Mouse (Mus musculus) heart, embryonic 13.5 days (tissue): Measurements from ENCODE around the gene Kremen1. TPM values are rescaled to one million over a fixed set of nuclear protein-coding genes. Genes with fewer than 3 reads are reported as not detected.

Experiments
- ATAC-seq: fragments of 200-750 bp; cut with Nextera tagmentation; 2 replicates; pipeline ENCODE4 v1.8.0; 2017; ENCODE audit warnings: moderate TSS enrichment; ENCODE audit not compliant: insufficient number of reproducible peaks, low FRiP score, low TSS enrichment; ENCODE audit errors: extremely low read depth
- H3K27ac ChIP-seq: fragments of 300-500 bp; sonication (generic); replicated peaks from 2 replicates; pipeline ENCODE4 v1.5.1; 2015; ENCODE audit warnings: moderate library complexity, mild to moderate bottlenecking, inconsistent platforms
- H3K27me3 ChIP-seq: fragments of 300-500 bp; sonication (generic); replicated peaks from 2 replicates; pipeline ENCODE4 v1.6.1; 2015; ENCODE audit warnings: mild to moderate bottlenecking, inconsistent platforms
- H3K36me3 ChIP-seq: fragments of 300-500 bp; sonication (generic); 2 replicates; pipeline ENCODE4 v1.6.1; 2015; ENCODE audit warnings: mild to moderate bottlenecking, inconsistent platforms
- H3K4me1 ChIP-seq: fragments of 300-500 bp; sonication (generic); 2 replicates; pipeline ENCODE4 v1.6.1; 2015; ENCODE audit warnings: inconsistent platforms
- H3K4me2 ChIP-seq: fragments of 300-500 bp; sonication (generic); 2 replicates; pipeline ENCODE4 v1.6.1; 2015; ENCODE audit warnings: inconsistent platforms, mild to moderate bottlenecking, moderate library complexity
- H3K4me3 ChIP-seq: fragments of 300-500 bp; sonication (generic); 2 replicates; pipeline ENCODE4 v1.5.1; 2015; ENCODE audit warnings: moderate library complexity, mild to moderate bottlenecking, inconsistent platforms
- H3K9ac ChIP-seq: fragments of 300-500 bp; sonication (generic); 2 replicates; pipeline ENCODE4 v1.6.1; 2015; ENCODE audit warnings: inconsistent platforms, mild to moderate bottlenecking, moderate library complexity
- H3K9me3 ChIP-seq: fragments of 300-500 bp; sonication (generic); 2 replicates; pipeline ENCODE4 v1.6.1; 2016; ENCODE audit warnings: inconsistent platforms
- WGBS: fragments of 180-500 bp; shearing (Covaris S2); methylation state at CpG from one replicate; pipeline ENCODE4 v1.1.7; 2015; ENCODE audit warnings: mixed read lengths; 5-methylcytosine and 5-hydroxymethylcytosine counted together
- polyA plus RNA-seq: library from polyadenylated mRNA; unstranded; fragments of >200 nt; fragmentation: Nextera tagmentation; extraction: Ambion mirVana; gene quantifications from 2 replicates; pipeline ENCODE4 v1.2.1, GENCODE M21; 2015

Kremen1 gene
- polyA plus RNA-seq, 1 experiment from 2014 or later, result 29.0 TPM

GRCm38 (mm10) chr11:5160722-5161485, 100.5 kb downstream of the Kremen1 start:
- H3K4me3 ChIP-seq, result no peak overlapping the region
- H3K4me2 ChIP-seq, result no peak overlapping the region
- H3K9ac ChIP-seq, result no peak overlapping the region
- 67% methylated on average over 17 of the region's 17 CpGs for WGBS
- no peaks in the 10 kb centered on the region for H3K27me3 ChIP-seq
- ATAC-seq, result no peak
- no peak overlapping the region for H3K27ac ChIP-seq
- H3K4me1 ChIP-seq, result peaks cover 25% of the 10 kb centered on the region
- no peaks in the 10 kb centered on the region for H3K36me3 ChIP-seq
- no peaks in the 10 kb centered on the region for H3K9me3 ChIP-seq

- Histone ChIP-seq H3K4me2 (no peak overlapping the region), H3K36me3 (no peaks in the 10 kb centered on the region), H3K9me3 (no peaks in the 10 kb centered on the region), H3K4me1 (peaks cover 10% of the 10 kb centered on the region), H3K27ac (no peak overlapping the region), H3K9ac (no peak overlapping the region), H3K27me3 (0 out of 2 replicates have a peak, but pooled peaks cover 4% of the 10 kb centered on the region), H3K4me3 (no peak overlapping the region)
- ATAC-seq, result no peak
- WGBS, result 84% methylated on average over 11 of the region's 11 CpGs
Measured at GRCm38 (mm10) chr11:5158056-5158455, 103.3 kb downstream of the Kremen1 start.

GRCm38 (mm10) chr11:5154961-5155805, 106.2 kb downstream of the Kremen1 start:
- Histone ChIP-seq H3K4me2 (no peak overlapping the region), H3K9ac (peak overlapping the region; percentile 47), H3K4me1 (peaks cover 19% of the 10 kb centered on the region), H3K36me3 (no peaks in the 10 kb centered on the region), H3K9me3 (no peaks in the 10 kb centered on the region), H3K27ac (no peak overlapping the region), H3K4me3 (no peak overlapping the region), H3K27me3 (peaks cover 29% of the 10 kb centered on the region)
- 38% methylated on average over 10 of the region's 10 CpGs for WGBS
- ATAC-seq, result no peak

- 2% methylated on average over 38 of the region's 53 CpGs for WGBS
- Histone ChIP-seq H3K9ac (peak within 1 kb of the TSS; percentile 83), H3K36me3 (no peaks in the 10 kb centered on the region), H3K4me3 (peak within 1 kb of the TSS; percentile 64), H3K4me2 (peak within 1 kb of the TSS; percentile 96), H3K4me1 (peaks cover 34% of the 10 kb centered on the region), H3K9me3 (no peaks in the 10 kb centered on the region), H3K27ac (no peak within 1 kb of the TSS), H3K27me3 (peaks cover 36% of the 10 kb centered on the region)
- ATAC-seq, result no peak; the same call in 1 of the 2 replicates
Measured at GRCm38 (mm10) chr11:5151680-5152337, 109.5 kb downstream of the Kremen1 start, which contains the start of gene Emid1. TSS of gene Emid1 (minus strand) at chr11:5152257.

- H3K4me1 ChIP-seq, result peaks cover 34% of the 10 kb centered on the region
- peaks cover 36% of the 10 kb centered on the region for H3K27me3 ChIP-seq
- H3K36me3 ChIP-seq, result no peaks in the 10 kb centered on the region
- H3K9me3 ChIP-seq, result no peaks in the 10 kb centered on the region
- 52% methylated on average over 4 of the region's 4 CpGs for WGBS
- peak overlapping the region; percentile 83; the same call in 1 of the 2 replicates for H3K9ac ChIP-seq
- peak overlapping the region; percentile 64 for H3K4me3 ChIP-seq
- H3K27ac ChIP-seq, result no peak overlapping the region
- peak overlapping the region; percentile 96 for H3K4me2 ChIP-seq
- ATAC-seq, result no peak
Measured at GRCm38 (mm10) chr11:5151247-5151630, 110.1 kb downstream of the Kremen1 start.

- WGBS, result 71% methylated on average over 9 of the region's 9 CpGs
- Histone ChIP-seq H3K4me1 (peaks cover 31% of the 10 kb centered on the region), H3K4me3 (no peak overlapping the region), H3K27ac (no peak overlapping the region), H3K9me3 (no peaks in the 10 kb centered on the region), H3K36me3 (no peaks in the 10 kb centered on the region), H3K9ac (no peak overlapping the region), H3K4me2 (no peak overlapping the region), H3K27me3 (peaks cover 36% of the 10 kb centered on the region)
- ATAC-seq, result no peak
Measured at GRCm38 (mm10) chr11:5150416-5151246, 110.7 kb downstream of the Kremen1 start.

- no peaks in the 10 kb centered on the region for H3K9me3 ChIP-seq
- H3K9ac ChIP-seq, result no peak overlapping the region
- peaks cover 36% of the 10 kb centered on the region for H3K27me3 ChIP-seq
- H3K4me3 ChIP-seq, result no peak overlapping the region
- H3K4me1 ChIP-seq, result peaks cover 25% of the 10 kb centered on the region
- no peaks in the 10 kb centered on the region for H3K36me3 ChIP-seq
- ATAC-seq, result no peak
- no peak overlapping the region for H3K4me2 ChIP-seq
- WGBS, result 78% methylated on average over 9 of the region's 9 CpGs
- H3K27ac ChIP-seq, result no peak overlapping the region
Measured at GRCm38 (mm10) chr11:5149955-5150354, 111.4 kb downstream of the Kremen1 start.

- 0 out of 2 replicates have a peak overlapping the region, but pooled peaks have one; percentile 16 for H3K9ac ChIP-seq
- no peak overlapping the region for H3K27ac ChIP-seq
- WGBS, result 21% methylated on average over 7 of the region's 7 CpGs
- no peaks in the 10 kb centered on the region for H3K36me3 ChIP-seq
- peaks cover 32% of the 10 kb centered on the region for H3K27me3 ChIP-seq
- no peak overlapping the region for H3K4me3 ChIP-seq
- H3K4me1 ChIP-seq, result peaks cover 23% of the 10 kb centered on the region
- peak overlapping the region; percentile 2; the same call in 1 of the 2 replicates for H3K4me2 ChIP-seq
- no peaks in the 10 kb centered on the region for H3K9me3 ChIP-seq
- no peak for ATAC-seq
Measured at GRCm38 (mm10) chr11:5149249-5149648, 112.1 kb downstream of the Kremen1 start.

GRCm38 (mm10) chr11:5145600-5145999, 115.8 kb downstream of the Kremen1 start:
- Histone ChIP-seq H3K4me3 (no peak overlapping the region), H3K4me1 (peaks cover 25% of the 10 kb centered on the region), H3K9me3 (no peaks in the 10 kb centered on the region), H3K9ac (no peak overlapping the region), H3K36me3 (no peaks in the 10 kb centered on the region), H3K27me3 (peaks cover 11% of the 10 kb centered on the region; the same call in 1 of the 2 replicates), H3K4me2 (no peak overlapping the region), H3K27ac (no peak overlapping the region)
- ATAC-seq, result no peak
- WGBS, result 71% methylated on average over 3 of the region's 3 CpGs

GRCm38 (mm10) chr11:5141965-5142364, 119.4 kb downstream of the Kremen1 start:
- H3K9ac ChIP-seq, result no peak overlapping the region
- no peaks in the 10 kb centered on the region for H3K36me3 ChIP-seq
- no peaks in the 10 kb centered on the region for H3K27me3 ChIP-seq
- no peak for ATAC-seq
- peaks cover 21% of the 10 kb centered on the region for H3K4me1 ChIP-seq
- WGBS, result 88% methylated on average over 2 of the region's 2 CpGs
- no peak overlapping the region for H3K27ac ChIP-seq
- no peaks in the 10 kb centered on the region for H3K9me3 ChIP-seq
- no peak overlapping the region for H3K4me3 ChIP-seq
- H3K4me2 ChIP-seq, result no peak overlapping the region
